Comparison of ENCODE assay signal across 27 mouse cellular contexts in genomic region chr6:35289676-35290075, GRCm38 (mm10). TPM values are rescaled to one million over a fixed set of nuclear protein-coding genes. Genes with fewer than 3 reads are reported as not detected.
A peak's percentile ranks its signal among the peaks of the same experiment; 100 is the strongest.
DNase-seq lines count a peak whose midpoint lies in the region; ATAC-seq and TF ChIP-seq lines count a peak whose summit lies in the region.
"Had no signal": no experiment of that assay in that cellular context is flagged by ENCODE, and none has a peak within 500 bp of the region (broad histone marks: within the 10 kb centered on the region; RNA-seq: fewer than 3 reads in every experiment).

No protein-coding gene starts in this region.

- TF ChIP-seq CTCF in intestine, postnatal 0 days (IDR thresholded peaks at IDR 0.05; ENCODE audit: low read depth): 0 out of 2 replicates have a peak, but pooled peaks have one; percentile 3

- H3K27ac ChIP-seq in intestine, postnatal 0 days (ENCODE audit: low read depth, low read length): no peak overlapping the region
- H3K27ac ChIP-seq in intestine, embryonic 15.5 days: no peak overlapping the region
- no peak overlapping the region for H3K27ac ChIP-seq in midbrain, embryonic 13.5 days
- no peak overlapping the region for H3K27ac ChIP-seq in midbrain, embryonic 11.5 days (ENCODE audit: low read depth, low read length)
- peak overlapping the region; percentile 54 for H3K27ac ChIP-seq in limb, embryonic 10.5 days
- H3K27ac ChIP-seq: liver, embryonic 15.5 days; lung, embryonic 15.5 days; midbrain, embryonic 12.5 days; neural tube, embryonic 15.5 days had no signal

- no peak overlapping the region for H3K9ac ChIP-seq in intestine, postnatal 0 days (ENCODE audit: low read depth, low read length)
- no peak overlapping the region for H3K9ac ChIP-seq in intestine, embryonic 15.5 days
- no peak overlapping the region for H3K9ac ChIP-seq in midbrain, embryonic 13.5 days (replicated peaks)
- H3K9ac ChIP-seq in midbrain, embryonic 11.5 days (ENCODE audit: low read length): no peak overlapping the region
- H3K9ac ChIP-seq: forebrain, postnatal 0 days; heart, embryonic 15.5 days; hindbrain, embryonic 15.5 days; liver, embryonic 15.5 days; lung, embryonic 15.5 days; midbrain, embryonic 12.5 days; neural tube, embryonic 15.5 days had no signal

- H3K36me3 ChIP-seq in intestine, postnatal 0 days (ENCODE audit: control insufficient read depth, insufficient read depth): no peaks in the 10 kb centered on the region
- H3K36me3 ChIP-seq in intestine, embryonic 15.5 days: no peaks in the 10 kb centered on the region
- no peaks in the 10 kb centered on the region for H3K36me3 ChIP-seq in midbrain, embryonic 13.5 days
- H3K36me3 ChIP-seq in midbrain, embryonic 11.5 days (ENCODE audit: control insufficient read depth, insufficient read depth, low read length): no peaks in the 10 kb centered on the region
- H3K36me3 ChIP-seq in limb, embryonic 10.5 days: no peaks in the 10 kb centered on the region
- H3K36me3 ChIP-seq: heart, embryonic 15.5 days; hindbrain, embryonic 15.5 days; liver, embryonic 15.5 days; lung, embryonic 15.5 days; midbrain, embryonic 12.5 days; neural tube, embryonic 15.5 days had no signal

- H3K4me1 ChIP-seq in intestine, postnatal 0 days (replicated peaks; ENCODE audit: control insufficient read depth, insufficient read depth, low read length): no peaks in the 10 kb centered on the region
- 0 out of 2 replicates have a peak, but pooled peaks cover 6% of the 10 kb centered on the region for H3K4me1 ChIP-seq in intestine, embryonic 15.5 days (replicated peaks)
- peaks cover 10% of the 10 kb centered on the region for H3K4me1 ChIP-seq in midbrain, embryonic 13.5 days (replicated peaks)
- no peaks in the 10 kb centered on the region; the same call in 1 of the 2 replicates for H3K4me1 ChIP-seq in midbrain, embryonic 11.5 days (ENCODE audit: control insufficient read depth, insufficient read depth, low read length)
- peaks cover 20% of the 10 kb centered on the region; the same call in 1 of the 2 replicates for H3K4me1 ChIP-seq in limb, embryonic 10.5 days

- no peak for DNase-seq in midbrain, embryonic 11.5 days (ENCODE audit: low spot score, missing footprints)
- DNase-seq in ES-CJ7 (ENCODE audit: low read depth, low spot score): peak; percentile 58
- DNase-seq in limb, embryonic 10.5 days (ENCODE audit: low spot score): no peak
- no peak for DNase-seq in heart, adult 18-20 months
- DNase-seq in gastrocnemius, postnatal 25 days: no peak
- DNase-seq: adrenal gland, postnatal 10 days; cerebellum, adult 9-10 months; heart, postnatal 36 days; kidney, adult 8-10 months; kidney, postnatal 10 days; right cerebral cortex, adult 18-20 months; spleen, adult 18-20 months had no signal

- no peak overlapping the region for H3K4me3 ChIP-seq in intestine, postnatal 0 days (ENCODE audit: low read depth, low read length)
- no peak overlapping the region for H3K4me3 ChIP-seq in intestine, embryonic 15.5 days (replicated peaks)
- H3K4me3 ChIP-seq in midbrain, embryonic 13.5 days (replicated peaks): no peak overlapping the region
- H3K4me3 ChIP-seq in midbrain, embryonic 11.5 days (ENCODE audit: low read depth, low read length): no peak overlapping the region
- H3K4me3 ChIP-seq in limb, embryonic 10.5 days: no peak overlapping the region
- H3K4me3 ChIP-seq: erythroblast, embryonic 14.5 days; heart, embryonic 15.5 days; hindbrain, embryonic 15.5 days; liver, embryonic 15.5 days; lung, embryonic 15.5 days; midbrain, embryonic 12.5 days; neural tube, embryonic 15.5 days had no signal

- H3K9me3 ChIP-seq in intestine, postnatal 0 days (ENCODE audit: control insufficient read depth): no peaks in the 10 kb centered on the region
- H3K9me3 ChIP-seq in intestine, embryonic 15.5 days: no peaks in the 10 kb centered on the region
- no peaks in the 10 kb centered on the region for H3K9me3 ChIP-seq in midbrain, embryonic 13.5 days
- no peaks in the 10 kb centered on the region for H3K9me3 ChIP-seq in midbrain, embryonic 11.5 days (ENCODE audit: control insufficient read depth, low read length)
- no peaks in the 10 kb centered on the region for H3K9me3 ChIP-seq in limb, embryonic 10.5 days (replicated peaks)
- H3K9me3 ChIP-seq: heart, embryonic 15.5 days; hindbrain, embryonic 15.5 days; liver, embryonic 15.5 days; lung, embryonic 15.5 days; midbrain, embryonic 12.5 days; neural tube, embryonic 15.5 days had no signal

- no peaks in the 10 kb centered on the region for H3K27me3 ChIP-seq in intestine, postnatal 0 days (replicated peaks; ENCODE audit: control insufficient read depth, insufficient read depth, low read length)
- H3K27me3 ChIP-seq in intestine, embryonic 15.5 days (replicated peaks): no peaks in the 10 kb centered on the region
- H3K27me3 ChIP-seq in midbrain, embryonic 13.5 days: no peaks in the 10 kb centered on the region
- no peaks in the 10 kb centered on the region for H3K27me3 ChIP-seq in midbrain, embryonic 11.5 days (ENCODE audit: control insufficient read depth, insufficient read depth, low read length)
- H3K27me3 ChIP-seq in limb, embryonic 10.5 days (ENCODE audit: low read depth, poor library complexity, severe bottlenecking): no peaks in the 10 kb centered on the region
- H3K27me3 ChIP-seq: heart, embryonic 15.5 days; hindbrain, embryonic 15.5 days; lung, embryonic 15.5 days; midbrain, embryonic 12.5 days; neural tube, embryonic 15.5 days had no signal

- 86% methylated on average over 8 of the region's 8 CpGs for WGBS in intestine, postnatal 0 days
- 89% methylated on average over 8 of the region's 8 CpGs for WGBS in intestine, embryonic 15.5 days
- WGBS in midbrain, embryonic 13.5 days: 95% methylated on average over 8 of the region's 8 CpGs
- WGBS in midbrain, embryonic 11.5 days: 90% methylated on average over 8 of the region's 8 CpGs
- WGBS in limb, embryonic 10.5 days: 87% methylated on average over 8 of the region's 8 CpGs

- ATAC-seq in intestine, postnatal 0 days: no peak
- ATAC-seq in intestine, embryonic 15.5 days: no peak
- ATAC-seq in midbrain, embryonic 13.5 days: 0 out of 2 replicates have a peak, but pooled peaks have one; percentile 18
- ATAC-seq in midbrain, embryonic 11.5 days (ENCODE audit: low FRiP score): no peak
- ATAC-seq: CD4-positive, CD25-positive, alpha-beta regulatory T cell, adult 4 months had no signal

- no peak overlapping the region for H3K4me2 ChIP-seq in intestine, postnatal 0 days (replicated peaks; ENCODE audit: low read depth)
- no peak overlapping the region for H3K4me2 ChIP-seq in intestine, embryonic 15.5 days (replicated peaks)
- H3K4me2 ChIP-seq in midbrain, embryonic 13.5 days (replicated peaks): no peak overlapping the region
- H3K4me2 ChIP-seq in midbrain, embryonic 11.5 days: no peak overlapping the region
- H3K4me2 ChIP-seq: heart, embryonic 15.5 days; hindbrain, embryonic 15.5 days; liver, embryonic 15.5 days; lung, embryonic 15.5 days; midbrain, embryonic 12.5 days; neural tube, embryonic 15.5 days had no signal

RNA-seq across cellular contexts. Expression of gene Slc13a4, which starts 18.3 kb away (rescaled TPM):
- 0.72 and 0.76 TPM in 2 replicates for polyA plus RNA-seq in intestine, postnatal 0 days (2015; fragmentation: Nextera tagmentation; extraction: Ambion mirVana)
- 0.54 and 0.71 TPM in 2 replicates for polyA plus RNA-seq in intestine, embryonic 15.5 days (2015; fragmentation: Nextera tagmentation; extraction: Ambion mirVana)
- polyA plus RNA-seq in midbrain, embryonic 13.5 days (2015; fragmentation: Nextera tagmentation; extraction: Ambion mirVana): 1.8 and 2.5 TPM in 2 replicates
- 0.19 and 0.29 TPM in 2 replicates for polyA plus RNA-seq in midbrain, embryonic 11.5 days (2014; fragmentation: Nextera tagmentation; extraction: Ambion mirVana)
- polyA plus RNA-seq in limb, embryonic 10.5 days (2016; fragmentation: Nextera tagmentation; extraction: Ambion mirVana): 0.38 and 0.40 TPM in 2 replicates
- total RNA-seq in heart, adult 18-20 months (2021): under 1 TPM; 0.07 to 0.21 TPM
- total RNA-seq in gastrocnemius, postnatal 25 days (2021): under 1 TPM; 0.18 to 0.27 TPM
- total RNA-seq: gastrocnemius, adult 8-10 months had no signal
- polyA plus RNA-seq: erythroblast, embryonic 14.5 days had no signal

RNA-seq across cellular contexts. Expression of gene Fam180a, which starts 36.3 kb away (rescaled TPM):
- 1.5 and 1.9 TPM in 2 replicates for polyA plus RNA-seq in intestine, postnatal 0 days (2015; fragmentation: Nextera tagmentation; extraction: Ambion mirVana)
- 1.3 and 2.3 TPM in 2 replicates for polyA plus RNA-seq in intestine, embryonic 15.5 days (2015; fragmentation: Nextera tagmentation; extraction: Ambion mirVana)
- polyA plus RNA-seq in midbrain, embryonic 13.5 days (2015; fragmentation: Nextera tagmentation; extraction: Ambion mirVana): 0.42 and 0.49 TPM in 2 replicates
- polyA plus RNA-seq in midbrain, embryonic 11.5 days (2014; fragmentation: Nextera tagmentation; extraction: Ambion mirVana): not detected in 2 replicates
- polyA plus RNA-seq in limb, embryonic 10.5 days (2016; fragmentation: Nextera tagmentation; extraction: Ambion mirVana): not detected in 2 replicates
- 1 to 10 TPM in 1 of 2 experiments, under 1 TPM in 1; 0.79 to 1.1 TPM for total RNA-seq in heart, adult 18-20 months (2021)
- under 1 TPM; 0.32 to 0.56 TPM for total RNA-seq in gastrocnemius, postnatal 25 days (2021)
- total RNA-seq: megakaryocyte, adult 5-6 weeks had no signal
- polyA plus RNA-seq: CD4-positive, CD25-positive, alpha-beta regulatory T cell, adult 4 months; erythroblast, embryonic 14.5 days; forebrain, embryonic 11.5 days had no signal
